Mouse (Mus musculus): ENCODE measurements around the gene Tmcc3. TPM values are rescaled to one million over a fixed set of nuclear protein-coding genes. Genes with fewer than 3 reads are reported as not detected.

Tmcc3 gene
- polyA plus RNA-seq, 1 experiment, result 0.01 TPM

- Histone ChIP-seq H3K9me3 (ENCODE audit: control insufficient read depth, low read length) (peaks cover 4% of the 10 kb centered on the region; the same call in 1 of the 2 replicates), H3K4me1 (ENCODE audit: control insufficient read depth) (no peaks in the 10 kb centered on the region), H3K36me3 (ENCODE audit: control insufficient read depth) (no peaks in the 10 kb centered on the region), H3K27me3 (ENCODE audit: control insufficient read depth) (no peaks in the 10 kb centered on the region), H3K4me3 (replicated peaks) (no peak overlapping the region)
- TF ChIP-seq TAL1 (IDR thresholded peaks at IDR 0.05; ENCODE audit: low read length), result no peak
- no peak for TF ChIP-seq GATA1 (IDR thresholded peaks at IDR 0.05; ENCODE audit: low read length)
Measured at GRCm38 (mm10) chr10:94378383-94378782, 66.6 kb downstream of the Tmcc3 start.

- no peaks in the 10 kb centered on the region for H3K27me3 ChIP-seq (ENCODE audit: control insufficient read depth)
- peaks cover 11% of the 10 kb centered on the region for H3K9me3 ChIP-seq (ENCODE audit: control insufficient read depth, low read length)
- no peak overlapping the region for H3K4me3 ChIP-seq (replicated peaks)
- no peaks in the 10 kb centered on the region for H3K4me1 ChIP-seq (ENCODE audit: control insufficient read depth)
- H3K36me3 ChIP-seq (ENCODE audit: control insufficient read depth), result no peaks in the 10 kb centered on the region
- TF ChIP-seq GATA1 (IDR thresholded peaks at IDR 0.05; ENCODE audit: low read length) (no peak), TAL1 (IDR thresholded peaks at IDR 0.05; ENCODE audit: low read length) (no peak)
Measured at GRCm38 (mm10) chr10:94380082-94380481, 68.3 kb downstream of the Tmcc3 start.

- Histone ChIP-seq H3K4me1 (ENCODE audit: control insufficient read depth) (no peaks in the 10 kb centered on the region), H3K4me3 (replicated peaks) (no peak overlapping the region), H3K36me3 (ENCODE audit: control insufficient read depth) (no peaks in the 10 kb centered on the region), H3K9me3 (ENCODE audit: control insufficient read depth, low read length) (peaks cover 18% of the 10 kb centered on the region), H3K27me3 (ENCODE audit: control insufficient read depth) (no peaks in the 10 kb centered on the region)
- no peak for TF ChIP-seq GATA1 (IDR thresholded peaks at IDR 0.05; ENCODE audit: low read length)
- no peak for TF ChIP-seq TAL1 (IDR thresholded peaks at IDR 0.05; ENCODE audit: low read length)
Measured at GRCm38 (mm10) chr10:94380662-94381392, 69.1 kb downstream of the Tmcc3 start.

GRCm38 (mm10) chr10:94381393-94381740, 69.6 kb downstream of the Tmcc3 start:
- H3K9me3 ChIP-seq (ENCODE audit: control insufficient read depth, low read length), result peaks cover 21% of the 10 kb centered on the region
- no peaks in the 10 kb centered on the region for H3K27me3 ChIP-seq (ENCODE audit: control insufficient read depth)
- H3K4me1 ChIP-seq (ENCODE audit: control insufficient read depth), result no peaks in the 10 kb centered on the region
- H3K36me3 ChIP-seq (ENCODE audit: control insufficient read depth), result no peaks in the 10 kb centered on the region
- TF ChIP-seq TAL1 (IDR thresholded peaks at IDR 0.05; ENCODE audit: low read length) (no peak), GATA1 (IDR thresholded peaks at IDR 0.05; ENCODE audit: low read length) (no peak)
- H3K4me3 ChIP-seq (replicated peaks), result no peak overlapping the region

GRCm38 (mm10) chr10:94382618-94383017, 70.9 kb downstream of the Tmcc3 start:
- peaks cover 23% of the 10 kb centered on the region for H3K9me3 ChIP-seq (ENCODE audit: control insufficient read depth, low read length)
- H3K27me3 ChIP-seq (ENCODE audit: control insufficient read depth), result no peaks in the 10 kb centered on the region
- no peaks in the 10 kb centered on the region for H3K36me3 ChIP-seq (ENCODE audit: control insufficient read depth)
- H3K4me1 ChIP-seq (ENCODE audit: control insufficient read depth), result no peaks in the 10 kb centered on the region
- no peak overlapping the region for H3K4me3 ChIP-seq (replicated peaks)
- no peak for TF ChIP-seq TAL1 (IDR thresholded peaks at IDR 0.05; ENCODE audit: low read length)
- TF ChIP-seq GATA1 (IDR thresholded peaks at IDR 0.05; ENCODE audit: low read length), result no peak

- TF ChIP-seq GATA1 (IDR thresholded peaks at IDR 0.05; ENCODE audit: low read length) (no peak), TAL1 (IDR thresholded peaks at IDR 0.05; ENCODE audit: low read length) (no peak)
- Histone ChIP-seq H3K4me1 (ENCODE audit: control insufficient read depth) (no peaks in the 10 kb centered on the region), H3K4me3 (replicated peaks) (no peak overlapping the region), H3K9me3 (ENCODE audit: control insufficient read depth, low read length) (peaks cover 23% of the 10 kb centered on the region), H3K36me3 (ENCODE audit: control insufficient read depth) (no peaks in the 10 kb centered on the region), H3K27me3 (ENCODE audit: control insufficient read depth) (no peaks in the 10 kb centered on the region)
Measured at GRCm38 (mm10) chr10:94383565-94383964, 71.8 kb downstream of the Tmcc3 start.

GRCm38 (mm10) chr10:94389219-94389618, 77.5 kb downstream of the Tmcc3 start:
- no peaks in the 10 kb centered on the region for H3K36me3 ChIP-seq (ENCODE audit: control insufficient read depth)
- TF ChIP-seq TAL1 (IDR thresholded peaks at IDR 0.05; ENCODE audit: low read length), result no peak
- TF ChIP-seq GATA1 (IDR thresholded peaks at IDR 0.05; ENCODE audit: low read length), result no peak
- peaks cover 23% of the 10 kb centered on the region for H3K9me3 ChIP-seq (ENCODE audit: control insufficient read depth, low read length)
- no peaks in the 10 kb centered on the region for H3K4me1 ChIP-seq (ENCODE audit: control insufficient read depth)
- H3K27me3 ChIP-seq (ENCODE audit: control insufficient read depth), result no peaks in the 10 kb centered on the region
- H3K4me3 ChIP-seq (replicated peaks), result no peak overlapping the region

DNA sequence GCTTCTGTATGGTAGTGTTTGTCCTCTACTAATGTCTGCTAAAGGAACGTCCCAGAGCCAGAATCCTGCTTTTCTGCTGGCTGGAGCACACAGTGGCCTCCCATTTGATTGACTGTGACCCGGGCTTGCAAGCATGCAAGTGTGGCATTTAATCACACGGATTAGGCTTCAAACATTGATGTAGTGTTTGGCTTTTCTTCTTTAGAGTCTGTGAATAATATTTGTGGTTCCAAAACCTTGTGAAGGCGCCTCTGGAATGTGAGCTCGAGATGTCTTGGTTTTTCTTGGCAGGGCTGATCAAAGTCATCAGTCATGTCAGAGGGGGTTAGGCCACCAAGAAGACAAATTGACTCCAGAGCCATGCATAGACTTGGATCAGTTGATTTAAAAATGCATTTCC, 79.3 kb downstream of the Tmcc3 start:
- no peaks in the 10 kb centered on the region for H3K27me3 ChIP-seq (ENCODE audit: control insufficient read depth)
- TF ChIP-seq TAL1 (IDR thresholded peaks at IDR 0.05; ENCODE audit: low read length), result no peak
- TF ChIP-seq GATA1 (IDR thresholded peaks at IDR 0.05; ENCODE audit: low read length), result no peak
- peaks cover 7% of the 10 kb centered on the region for H3K9me3 ChIP-seq (ENCODE audit: control insufficient read depth, low read length)
- no peaks in the 10 kb centered on the region for H3K36me3 ChIP-seq (ENCODE audit: control insufficient read depth)
- H3K4me3 ChIP-seq (replicated peaks), result no peak overlapping the region
- no peaks in the 10 kb centered on the region for H3K4me1 ChIP-seq (ENCODE audit: control insufficient read depth)

DNA sequence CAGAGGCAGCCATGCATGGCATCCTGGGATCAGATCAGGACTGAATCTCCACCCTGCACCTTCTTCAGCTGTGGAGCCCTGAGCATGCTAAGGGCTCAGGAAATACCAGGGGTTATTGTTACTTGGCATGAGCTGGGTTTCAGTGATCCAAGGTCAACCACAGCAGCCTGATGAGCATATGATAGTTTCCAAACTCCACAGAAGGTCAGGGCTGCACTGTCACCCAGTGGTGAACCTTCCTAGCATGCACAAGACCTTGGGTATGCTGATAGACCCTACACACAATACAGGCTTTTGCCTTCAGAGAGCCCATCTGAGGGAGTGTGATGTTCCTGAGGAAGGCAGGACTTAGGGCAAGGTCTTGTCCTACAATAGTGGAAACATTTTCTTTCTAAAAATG, 82.5 kb downstream of the Tmcc3 start:
- Histone ChIP-seq H3K4me1 (ENCODE audit: control insufficient read depth) (no peaks in the 10 kb centered on the region), H3K9me3 (ENCODE audit: control insufficient read depth, low read length) (peaks cover 4% of the 10 kb centered on the region), H3K36me3 (ENCODE audit: control insufficient read depth) (no peaks in the 10 kb centered on the region), H3K27me3 (ENCODE audit: control insufficient read depth) (no peaks in the 10 kb centered on the region), H3K4me3 (replicated peaks) (no peak overlapping the region)
- TF ChIP-seq GATA1 (IDR thresholded peaks at IDR 0.05; ENCODE audit: low read length) (no peak), TAL1 (IDR thresholded peaks at IDR 0.05; ENCODE audit: low read length) (no peak)

All from erythroblast, embryonic 14.5 days (primary cell).